Mouse (Mus musculus) testis, adult 2 months (tissue): ENCODE data around the gene Gm28635.

Experiments used
- CTCF ChIP-seq: fragments of 200-500 bp; IDR thresholded peaks from 2 replicates; pipeline ENCODE4 v1.5.1; 2012; ENCODE audit warnings: low read depth, mild to moderate bottlenecking, inconsistent platforms, low read length, moderate library complexity; ENCODE audit not compliant: control insufficient read depth, insufficient read depth, insufficient replicate concordance
- POLR2A ChIP-seq: fragments of 200-500 bp; IDR thresholded peaks from 2 replicates; pipeline ENCODE4 v1.6.1; 2012; ENCODE audit warnings: low read depth, mild to moderate bottlenecking, inconsistent platforms, low read length, moderate library complexity; ENCODE audit not compliant: control insufficient read depth

GRCm38 (mm10) chr2:84658806-84659205 lies 19.0 kb downstream of the Gm28635 start, which contains the start of gene Btbd18:
- peak; percentile 86 for TF ChIP-seq POLR2A
- TF ChIP-seq CTCF, result no peak
